Mouse (Mus musculus) testis, adult 2 months (tissue): Measurements from ENCODE around the gene Mospd3.
A peak's percentile ranks its signal among the peaks of the same experiment; 100 is the strongest.

Experiments used
- CTCF ChIP-seq: fragments of 200-500 bp; IDR thresholded peaks from 2 replicates; pipeline ENCODE4 v1.5.1; 2012; ENCODE audit warnings: low read depth, mild to moderate bottlenecking, inconsistent platforms, low read length, moderate library complexity; ENCODE audit not compliant: control insufficient read depth, insufficient read depth, insufficient replicate concordance
- POLR2A ChIP-seq: fragments of 200-500 bp; IDR thresholded peaks from 2 replicates; pipeline ENCODE4 v1.6.1; 2012; ENCODE audit warnings: low read depth, mild to moderate bottlenecking, inconsistent platforms, low read length, moderate library complexity; ENCODE audit not compliant: control insufficient read depth

DNA sequence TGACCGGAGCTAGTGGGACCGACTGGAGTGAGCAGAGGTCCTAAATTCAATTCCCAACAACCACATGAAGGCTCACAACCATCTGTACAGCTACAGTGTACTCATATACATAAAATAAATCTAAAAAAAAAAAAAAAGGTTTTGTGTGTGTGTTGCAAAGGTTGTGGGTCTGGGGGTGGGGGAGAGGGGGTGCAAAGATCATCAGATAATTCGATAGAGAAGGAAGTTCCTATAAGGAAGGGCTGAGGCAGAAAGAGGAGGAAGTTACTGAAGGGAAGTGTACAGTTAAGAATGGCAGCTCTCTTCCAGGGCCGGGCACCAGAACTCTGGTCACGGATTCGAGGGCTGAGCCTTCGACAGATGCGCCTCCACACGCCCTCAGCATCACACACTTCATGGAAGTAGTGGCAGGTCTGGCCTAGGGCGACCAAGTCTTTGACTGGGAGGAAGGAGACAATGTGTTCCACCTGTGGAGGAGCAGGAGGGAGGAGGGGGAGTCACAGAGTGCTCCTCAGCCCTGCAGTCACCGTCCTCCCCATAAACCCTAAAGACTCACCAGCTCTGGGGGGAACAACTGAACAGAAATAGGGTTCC is 23.2 kb upstream of the Mospd3 start:
- TF ChIP-seq POLR2A (peak; percentile 20; the same call in 1 of the 2 replicates), CTCF (no peak)
